Mouse (Mus musculus): ENCODE measurements around the gene Map4k2. TPM values are rescaled to one million over a fixed set of nuclear protein-coding genes. Genes with fewer than 3 reads are reported as not detected.

Map4k2 gene
- polyA plus RNA-seq (2012; rRNA removed) = 137 and 144 TPM in 2 replicates

GRCm38 (mm10) chr19:6340524-6341452, at the start of gene Map4k2:
TSS of gene Map4k2 (plus strand) at chr19:6341135.

GRCm38 (mm10) chr19:6306137-6306551, 34.8 kb upstream of the Map4k2 start, which contains the start of gene Cdc42bpg:
TSS of gene Cdc42bpg (plus strand) at chr19:6306456.

GRCm38 (mm10) chr19:6334673-6335457, 6.1 kb upstream of the Map4k2 start, which contains the start of gene Men1:
TSS of gene Men1 (plus strand) at chr19:6334979.

GRCm38 (mm10) chr19:6363411-6364240, 22.7 kb downstream of the Map4k2 start, which contains the start of gene Sf1:
TSS of gene Sf1 (plus strand) at chr19:6363690.

GRCm38 (mm10) chr19:6384128-6384527, 43.2 kb downstream of the Map4k2 start, which contains the start of gene Pygm:
TSS of gene Pygm (plus strand) at chr19:6384399.

GRCm38 (mm10) chr19:6399285-6400095, 58.6 kb downstream of the Map4k2 start, which contains the start of gene Rasgrp2:
TSS of gene Rasgrp2 (plus strand) at chr19:6399340.

Other genes with a start within 250 kb of the Map4k2 start
- gene AC131692.1, start 246.7 kb upstream of the Map4k2 start, polyA plus RNA-seq (2012; rRNA removed) = 0.09 and 0.18 TPM in 2 replicates
- gene Naaladl1, start 235.4 kb upstream of the Map4k2 start, polyA plus RNA-seq (2012; rRNA removed) = 0.59 and 0.63 TPM in 2 replicates
- 51.8 and 53.5 TPM in 2 replicates for gene Sac3d1, start 222.5 kb upstream of the Map4k2 start, polyA plus RNA-seq (2012; rRNA removed)
- 55.8 and 56.8 TPM in 2 replicates for gene Snx15, start 212.8 kb upstream of the Map4k2 start, polyA plus RNA-seq (2012; rRNA removed)
- gene Batf2, start 200.2 kb upstream of the Map4k2 start, polyA plus RNA-seq (2012; rRNA removed) = 0.15 TPM in 1 of 2 replicates, not detected in the other
- gene Arl2, start 199.6 kb upstream of the Map4k2 start, polyA plus RNA-seq (2012; rRNA removed) = 107 and 108 TPM in 2 replicates
- gene Majin, start 156.7 kb upstream of the Map4k2 start, polyA plus RNA-seq (2012; rRNA removed) = 0.05 TPM in 1 of 2 replicates, not detected in the other
- gene Gpha2, start 114.8 kb upstream of the Map4k2 start, polyA plus RNA-seq (2012; rRNA removed) = 0.11 TPM in 1 of 2 replicates, not detected in the other
- 152 TPM in 2 replicates for gene Ppp2r5b, start 105.3 kb upstream of the Map4k2 start, polyA plus RNA-seq (2012; rRNA removed)
- gene Atg2a, start 99.5 kb upstream of the Map4k2 start, polyA plus RNA-seq (2012; rRNA removed) = 17.8 and 20.5 TPM in 2 replicates
- gene Ehd1, start 64.4 kb upstream of the Map4k2 start, polyA plus RNA-seq (2012; rRNA removed) = 147 and 154 TPM in 2 replicates
- 3.8 and 3.9 TPM in 2 replicates for gene Cdc42bpg, start 34.7 kb upstream of the Map4k2 start, polyA plus RNA-seq (2012; rRNA removed)
- 94.3 and 100.0 TPM in 2 replicates for gene Men1, start 6.2 kb upstream of the Map4k2 start, polyA plus RNA-seq (2012; rRNA removed)
- 105 and 134 TPM in 2 replicates for gene Sf1, start 22.6 kb downstream of the Map4k2 start, polyA plus RNA-seq (2012; rRNA removed)
- 4.8 and 13.2 TPM in 2 replicates for gene Pygm, start 43.3 kb downstream of the Map4k2 start, polyA plus RNA-seq (2012; rRNA removed)
- 182 and 184 TPM in 2 replicates for gene Rasgrp2, start 58.2 kb downstream of the Map4k2 start, polyA plus RNA-seq (2012; rRNA removed)
- 226 and 258 TPM in 2 replicates for gene Nrxn2, start 77.6 kb downstream of the Map4k2 start, polyA plus RNA-seq (2012; rRNA removed)
- gene Slc22a12, start 201.9 kb downstream of the Map4k2 start, polyA plus RNA-seq (2012; rRNA removed) = 0.08 and 0.17 TPM in 2 replicates

Measured in central nervous system, embryonic 18 days (tissue).